In genomic region chr4:49559915-49560772, GRCm38 (mm10) we compare ENCODE assay signal across 8 mouse cellular contexts. TPM values are rescaled to one million over a fixed set of nuclear protein-coding genes. Genes with fewer than 3 reads are reported as not detected.
DNase-seq lines count a peak whose midpoint lies in the region; ATAC-seq lines count a peak whose summit lies in the region.

No protein-coding gene starts in this region.

- intact Hi-C loops in heart, postnatal 10 days (cut with DNase I), result no loop called here

- H3K27me3 ChIP-seq in midbrain, embryonic 15.5 days (replicated peaks), result no peaks in the 10 kb centered on the region
- no peaks in the 10 kb centered on the region for H3K27me3 ChIP-seq in midbrain, embryonic 16.5 days (ENCODE audit: control insufficient read depth, insufficient read depth, low read depth, low read length)

- H3K4me2 ChIP-seq in midbrain, embryonic 15.5 days, result no peak overlapping the region
- no peak overlapping the region for H3K4me2 ChIP-seq in midbrain, embryonic 16.5 days (ENCODE audit: low read length)

- H3K9me3 ChIP-seq in midbrain, embryonic 15.5 days, result no peaks in the 10 kb centered on the region
- no peaks in the 10 kb centered on the region for H3K9me3 ChIP-seq in midbrain, embryonic 16.5 days (replicated peaks; ENCODE audit: control insufficient read depth, low read length, poor library complexity, severe bottlenecking)

- H3K27ac ChIP-seq in midbrain, embryonic 15.5 days, result no peak overlapping the region
- H3K27ac ChIP-seq in midbrain, embryonic 16.5 days (ENCODE audit: low read length), result no peak overlapping the region

- peak; percentile 76 to 82 for DNase-seq in cerebellum, postnatal 36 days
- peak; percentile 57 to 61 for DNase-seq in heart, postnatal 10 days
- peak; percentile 67 to 83 for DNase-seq in kidney, postnatal 4 days
- DNase-seq in lung, postnatal 14 days, result peak; percentile 11
- DNase-seq in embryo, embryonic 11 days, result no peak
- no peak for DNase-seq in thymus, postnatal 14 days

- WGBS in midbrain, embryonic 15.5 days, result 77% methylated on average over 20 of the region's 20 CpGs
- WGBS in midbrain, embryonic 16.5 days, result 73% methylated on average over 20 of the region's 20 CpGs

- no peak overlapping the region for H3K9ac ChIP-seq in midbrain, embryonic 15.5 days
- no peak overlapping the region for H3K9ac ChIP-seq in midbrain, embryonic 16.5 days (ENCODE audit: low read depth, low read length)

- no peaks in the 10 kb centered on the region; the same call in 1 of the 2 replicates for H3K4me1 ChIP-seq in midbrain, embryonic 15.5 days
- H3K4me1 ChIP-seq in midbrain, embryonic 16.5 days (ENCODE audit: control insufficient read depth, insufficient read depth, low read length), result no peaks in the 10 kb centered on the region

- no peak overlapping the region for H3K4me3 ChIP-seq in midbrain, embryonic 15.5 days
- H3K4me3 ChIP-seq in midbrain, embryonic 16.5 days (ENCODE audit: low read depth, low read length), result no peak overlapping the region

- H3K36me3 ChIP-seq in midbrain, embryonic 15.5 days (replicated peaks), result no peaks in the 10 kb centered on the region
- no peaks in the 10 kb centered on the region for H3K36me3 ChIP-seq in midbrain, embryonic 16.5 days (ENCODE audit: control insufficient read depth, insufficient read depth, low read length)

- ATAC-seq in midbrain, embryonic 15.5 days (replicated peaks), result 0 out of 2 replicates have a peak, but pooled peaks have one; percentile 54
- no peak for ATAC-seq in midbrain, embryonic 16.5 days

RNA-seq across cellular contexts. Expression of gene Aldob, which starts 10.8 kb away (rescaled TPM):
- 0.25 and 0.77 TPM in 2 replicates for polyA plus RNA-seq in midbrain, embryonic 15.5 days (2015; fragmentation: Nextera tagmentation; extraction: Ambion mirVana)
- 0.31 and 0.44 TPM in 2 replicates for polyA plus RNA-seq in midbrain, embryonic 16.5 days (2015; fragmentation: Nextera tagmentation; extraction: Ambion mirVana)
- total RNA-seq in heart, postnatal 10 days (2021), result under 1 TPM in 1 of 2 experiments, not detected in 1; 0.22 TPM

RNA-seq across cellular contexts. Expression of gene Tmem246, which starts 37.5 kb away (rescaled TPM):
- polyA plus RNA-seq in midbrain, embryonic 15.5 days (2015; fragmentation: Nextera tagmentation; extraction: Ambion mirVana), result 107 and 108 TPM in 2 replicates
- polyA plus RNA-seq in midbrain, embryonic 16.5 days (2015; fragmentation: Nextera tagmentation; extraction: Ambion mirVana), result 120 and 134 TPM in 2 replicates
- total RNA-seq in heart, postnatal 10 days (2021), result 10 to 100 TPM; 42.0 to 47.4 TPM

RNA-seq across cellular contexts. Expression of gene Zfp189, which starts 39.2 kb away (rescaled TPM):
- polyA plus RNA-seq in midbrain, embryonic 15.5 days (2015; fragmentation: Nextera tagmentation; extraction: Ambion mirVana), result 12.6 and 12.8 TPM in 2 replicates
- polyA plus RNA-seq in midbrain, embryonic 16.5 days (2015; fragmentation: Nextera tagmentation; extraction: Ambion mirVana), result 13.0 and 14.7 TPM in 2 replicates
- 1 to 10 TPM; 5.8 to 8.1 TPM for total RNA-seq in heart, postnatal 10 days (2021)

RNA-seq across cellular contexts. Expression of gene Mrpl50, which starts 39.3 kb away (rescaled TPM):
- polyA plus RNA-seq in midbrain, embryonic 15.5 days (2015; fragmentation: Nextera tagmentation; extraction: Ambion mirVana), result 70.6 and 77.5 TPM in 2 replicates
- 80.5 and 82.6 TPM in 2 replicates for polyA plus RNA-seq in midbrain, embryonic 16.5 days (2015; fragmentation: Nextera tagmentation; extraction: Ambion mirVana)
- total RNA-seq in heart, postnatal 10 days (2021), result 10 to 100 TPM; 37.3 to 41.7 TPM

RNA-seq across cellular contexts. Expression of gene Baat, which starts 53.8 kb away (rescaled TPM):
- polyA plus RNA-seq in midbrain, embryonic 15.5 days (2015; fragmentation: Nextera tagmentation; extraction: Ambion mirVana), result not detected in 2 replicates
- 0.18 TPM in 1 of 2 replicates, not detected in the other for polyA plus RNA-seq in midbrain, embryonic 16.5 days (2015; fragmentation: Nextera tagmentation; extraction: Ambion mirVana)
- total RNA-seq in heart, postnatal 10 days (2021), result under 1 TPM in 1 of 2 experiments, not detected in 1; 0.12 TPM

Comparison
In these comparisons a context has a peak if more than half of its experiments do, and no peak if none do; other contexts are left out.
1. DNase-seq: peak in cerebellum, postnatal 36 days (2 of 2), heart, postnatal 10 days (2 of 2), kidney, postnatal 4 days (2 of 2) and lung, postnatal 14 days (single experiment); none in embryo, embryonic 11 days (single experiment) and thymus, postnatal 14 days (single experiment).